Mouse (Mus musculus) ES-Bruce4 (cell line): ENCODE data around the gene Dpep2nb. TPM values are rescaled to one million over a fixed set of nuclear protein-coding genes. Genes with fewer than 3 reads are reported as not detected.
A peak's percentile ranks its signal among the peaks of the same experiment; 100 is the strongest.
"Not testable (repeated sequence)": the region's sequence is repeated elsewhere in the genome, so short reads cannot be mapped to it uniquely, and the experiment has no call there.

ENCODE experiments used
- H3K27ac ChIP-seq: 2 replicates; pipeline ENCODE4 v1.5.1; 2012; ENCODE audit warnings: low read length, inconsistent platforms; ENCODE audit not compliant: insufficient read depth
- H3K27me3 ChIP-seq: 2 replicates; pipeline ENCODE4 v1.6.1; 2012; ENCODE audit warnings: mild to moderate bottlenecking, low read length, inconsistent platforms; ENCODE audit not compliant: control insufficient read depth, poor library complexity, insufficient read depth, severe bottlenecking
- H3K36me3 ChIP-seq: 2 replicates; pipeline ENCODE4 v1.6.1; 2012; ENCODE audit warnings: inconsistent platforms, mild to moderate bottlenecking, low read length, moderate library complexity; ENCODE audit not compliant: control insufficient read depth, poor library complexity, insufficient read depth, severe bottlenecking
- H3K4me1 ChIP-seq: one replicate; pipeline ENCODE4 v1.8.1; 2011; ENCODE audit warnings: low read length; ENCODE audit not compliant: control insufficient read depth, insufficient read depth
- H3K4me3 ChIP-seq: 2 replicates; pipeline ENCODE4 v1.5.1; 2011; ENCODE audit warnings: low read depth, mild to moderate bottlenecking, low read length
- H3K9ac ChIP-seq: 2 replicates; pipeline ENCODE4 v1.6.1; 2012; ENCODE audit warnings: low read depth, mild to moderate bottlenecking, inconsistent platforms; ENCODE audit not compliant: poor library complexity, severe bottlenecking
- H3K9me3 ChIP-seq: replicated peaks from 2 replicates; pipeline ENCODE4 v1.6.1; 2012; ENCODE audit warnings: mild to moderate bottlenecking, low read length, inconsistent platforms; ENCODE audit not compliant: control insufficient read depth, poor library complexity, insufficient read depth, severe bottlenecking
- CTCF ChIP-seq: IDR thresholded peaks from one replicate; pipeline ENCODE4 v1.8.1; 2011; ENCODE audit warnings: low read depth, low read length
- EP300 ChIP-seq: IDR thresholded peaks from 2 replicates; pipeline ENCODE4 v1.6.1; 2011; ENCODE audit warnings: low read depth, low read length; ENCODE audit not compliant: insufficient read depth
- POLR2A ChIP-seq: IDR thresholded peaks from one replicate; pipeline ENCODE4 v1.8.1; 2011; ENCODE audit warnings: low read length; ENCODE audit not compliant: insufficient read depth
- polyA plus RNA-seq: library from polyadenylated mRNA; stranded (reverse); fragments of >200 nt; gene quantifications from 2 replicates; pipeline ENCODE4 v1.2.4, GENCODE M21; 2011; ENCODE audit warnings: low read depth; ENCODE audit not compliant: missing spikeins, insufficient read depth, insufficient read length

Dpep2nb gene
- polyA plus RNA-seq, 1 experiment = not detected

- no peaks in the 10 kb centered on the region for H3K9me3 ChIP-seq
- no peaks in the 10 kb centered on the region for H3K4me1 ChIP-seq
- H3K9ac ChIP-seq = no peak overlapping the region
- TF ChIP-seq CTCF = no peak
- no peak overlapping the region for H3K27ac ChIP-seq
- no peaks in the 10 kb centered on the region for H3K36me3 ChIP-seq
- no peak overlapping the region for H3K4me3 ChIP-seq
- no peaks in the 10 kb centered on the region for H3K27me3 ChIP-seq
Measured at GRCm38 (mm10) chr8:105988546-105988945, 17.2 kb downstream of the Dpep2nb start.

DNA sequence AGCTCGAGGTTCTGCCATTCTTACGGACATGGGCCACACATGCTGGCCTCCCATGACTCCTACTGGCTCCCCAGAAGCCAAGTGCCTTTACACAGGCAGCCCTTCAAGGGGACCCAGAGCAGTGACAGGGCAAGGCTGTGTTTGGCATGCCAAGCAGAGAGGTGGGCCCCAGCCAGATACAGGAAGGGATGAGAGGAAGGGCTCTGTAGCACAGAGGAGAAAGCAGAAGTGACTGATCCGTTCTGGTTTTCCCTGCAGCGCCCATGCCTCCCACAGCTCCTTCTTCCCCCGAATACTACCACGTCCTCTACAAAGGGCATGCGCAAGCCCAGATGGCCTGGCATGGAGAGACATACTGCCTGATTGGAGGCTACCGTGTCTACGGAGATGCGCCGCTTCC, 22.4 kb downstream of the Dpep2nb start:
- not testable (repeated sequence) for H3K27me3 ChIP-seq, H3K4me3 ChIP-seq, H3K36me3 ChIP-seq, H3K27ac ChIP-seq, H3K9ac ChIP-seq, H3K4me1 ChIP-seq, H3K9me3 ChIP-seq

GRCm38 (mm10) chr8:105981146-105981545, 24.6 kb downstream of the Dpep2nb start:
- no peak for TF ChIP-seq CTCF
- TF ChIP-seq POLR2A = no peak
- TF ChIP-seq EP300 = no peak
- Histone ChIP-seq H3K27me3 (no peaks in the 10 kb centered on the region), H3K9ac (no peak overlapping the region)

DNA sequence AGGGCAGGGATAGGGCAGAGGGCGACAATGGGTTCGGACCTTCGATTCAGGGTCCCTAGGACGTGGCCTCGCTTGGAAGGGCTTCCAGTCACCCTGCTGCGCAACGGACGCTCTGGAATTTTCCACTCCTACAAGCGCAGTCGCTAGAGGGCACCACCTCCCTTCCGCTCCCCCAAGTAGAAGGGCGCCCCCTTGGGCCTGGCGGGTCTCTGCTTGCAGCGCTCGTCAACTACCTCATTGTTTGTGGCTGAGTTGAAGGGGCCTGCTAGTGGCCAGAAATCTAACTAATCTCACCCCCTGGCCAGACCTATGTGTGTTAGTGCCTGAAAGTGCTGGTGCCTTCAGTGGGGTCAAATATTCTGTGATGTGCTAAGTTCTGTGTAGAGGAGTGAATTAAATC, 26.4 kb downstream of the Dpep2nb start, which contains the start of gene Dpep3:
TSS of gene Dpep3 (minus strand) at position 105 of the 400 bp plus-strand sequence.
- Histone ChIP-seq H3K4me1 (peaks cover 8% of the 10 kb centered on the region), H3K9me3 (peaks cover 6% of the 10 kb centered on the region; the same call in 1 of the 2 replicates), H3K27me3 (no peaks in the 10 kb centered on the region), H3K4me3 (no peak within 1 kb of the TSS), H3K36me3 (no peaks in the 10 kb centered on the region; the same call in 1 of the 2 replicates), H3K27ac (no peak within 1 kb of the TSS), H3K9ac (no peak within 1 kb of the TSS)
- no peak for TF ChIP-seq POLR2A
- peak; percentile 66 for TF ChIP-seq CTCF
- TF ChIP-seq EP300 = 0 out of 2 replicates have a peak, but pooled peaks have one; percentile 7

More at GRCm38 (mm10) chr8:105981146-105981545, 24.6 kb downstream of the Dpep2nb start:
- no peaks in the 10 kb centered on the region for H3K36me3 ChIP-seq
- no peak overlapping the region for H3K4me3 ChIP-seq
- peaks cover 6% of the 10 kb centered on the region; the same call in 1 of the 2 replicates for H3K9me3 ChIP-seq
- no peak overlapping the region for H3K27ac ChIP-seq
- H3K4me1 ChIP-seq = no peaks in the 10 kb centered on the region

DNA sequence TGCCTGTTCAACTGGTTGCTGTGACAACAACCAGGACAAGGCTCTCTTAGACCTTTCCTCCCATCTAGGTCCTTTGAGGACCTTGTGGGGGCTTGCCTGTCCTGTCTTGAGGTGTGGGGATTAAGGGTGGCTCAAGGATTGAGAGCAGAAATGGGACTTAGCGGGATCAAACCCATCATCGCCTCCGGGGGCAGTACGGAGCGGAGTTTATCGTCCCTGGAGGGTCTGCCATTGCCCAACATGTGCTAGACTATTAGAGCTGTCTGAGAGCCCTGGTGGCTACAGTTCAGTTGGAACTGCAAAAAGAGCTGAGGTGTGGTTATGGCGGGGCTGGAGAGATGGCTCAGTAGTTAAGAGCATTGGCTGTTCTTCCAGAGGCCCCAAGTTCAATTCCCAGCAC, 30.4 kb downstream of the Dpep2nb start:
- Histone ChIP-seq H3K9ac (no peak overlapping the region), H3K9me3 (peaks cover 6% of the 10 kb centered on the region; the same call in 1 of the 2 replicates), H3K4me3 (no peak overlapping the region), H3K27ac (no peak overlapping the region), H3K4me1 (peaks cover 9% of the 10 kb centered on the region), H3K36me3 (no peaks in the 10 kb centered on the region; the same call in 1 of the 2 replicates), H3K27me3 (no peaks in the 10 kb centered on the region)
- TF ChIP-seq POLR2A (no peak), CTCF (peak; percentile 42)

GRCm38 (mm10) chr8:105971019-105971720, 34.6 kb downstream of the Dpep2nb start:
- H3K36me3 ChIP-seq = no peaks in the 10 kb centered on the region; the same call in 1 of the 2 replicates
- peak overlapping the region; percentile 2; the same call in 1 of the 2 replicates for H3K4me3 ChIP-seq
- peak overlapping the region; percentile 30; the same call in 1 of the 2 replicates for H3K9ac ChIP-seq
- H3K4me1 ChIP-seq = peaks cover 9% of the 10 kb centered on the region
- H3K27ac ChIP-seq = peak overlapping the region; percentile 85
- TF ChIP-seq EP300 = no peak
- TF ChIP-seq CTCF = no peak
- TF ChIP-seq POLR2A = no peak
- H3K9me3 ChIP-seq = no peaks in the 10 kb centered on the region
- H3K27me3 ChIP-seq = no peaks in the 10 kb centered on the region
